Mouse (Mus musculus) forebrain, embryonic 10.5 days (tissue): ENCODE measurements at regions not wholly inside any gene's neighbourhood (a gene's known extent, or its start where the extent isn't known, plus 50 kb on each side); places are given as distances from the start of the nearest gene placed in this dataset.
A peak's percentile ranks its signal among the peaks of the same experiment; 100 is the strongest.

Source experiments
- DNase-seq: peaks from one replicate; pipeline ENCODE4 v3.0.0-alpha.2; 2017; ENCODE audit warnings: low spot score; ENCODE audit errors: extremely low spot score
- H3K27ac ChIP-seq: fragments of 300-500 bp; sonication (generic); 2 replicates; pipeline ENCODE4 v1.5.1; 2016; ENCODE audit warnings: mild to moderate bottlenecking
- H3K27me3 ChIP-seq: fragments of 300-500 bp; sonication (generic); 2 replicates; pipeline ENCODE4 v1.6.1; 2016; ENCODE audit warnings: mild to moderate bottlenecking; ENCODE audit not compliant: poor library complexity, severe bottlenecking
- H3K36me3 ChIP-seq: fragments of 300-500 bp; sonication (generic); replicated peaks from 2 replicates; pipeline ENCODE4 v1.6.1; 2016; ENCODE audit warnings: mild to moderate bottlenecking, moderate library complexity
- H3K4me1 ChIP-seq: fragments of 300-500 bp; sonication (generic); 2 replicates; pipeline ENCODE4 v1.6.1; 2016
- H3K4me3 ChIP-seq: fragments of 300-500 bp; sonication (generic); 2 replicates; pipeline ENCODE4 v1.5.1; 2016; ENCODE audit warnings: mild to moderate bottlenecking, moderate library complexity
- H3K9me3 ChIP-seq: fragments of 300-500 bp; sonication (generic); 2 replicates; pipeline ENCODE4 v1.6.1; 2016; ENCODE audit warnings: mild to moderate bottlenecking, moderate library complexity
- WGBS: fragments of 180-500 bp; shearing (Covaris S2); methylation state at CpG from one replicate; pipeline ENCODE4 v1.1.7; 2016; 5-methylcytosine and 5-hydroxymethylcytosine counted together

DNA sequence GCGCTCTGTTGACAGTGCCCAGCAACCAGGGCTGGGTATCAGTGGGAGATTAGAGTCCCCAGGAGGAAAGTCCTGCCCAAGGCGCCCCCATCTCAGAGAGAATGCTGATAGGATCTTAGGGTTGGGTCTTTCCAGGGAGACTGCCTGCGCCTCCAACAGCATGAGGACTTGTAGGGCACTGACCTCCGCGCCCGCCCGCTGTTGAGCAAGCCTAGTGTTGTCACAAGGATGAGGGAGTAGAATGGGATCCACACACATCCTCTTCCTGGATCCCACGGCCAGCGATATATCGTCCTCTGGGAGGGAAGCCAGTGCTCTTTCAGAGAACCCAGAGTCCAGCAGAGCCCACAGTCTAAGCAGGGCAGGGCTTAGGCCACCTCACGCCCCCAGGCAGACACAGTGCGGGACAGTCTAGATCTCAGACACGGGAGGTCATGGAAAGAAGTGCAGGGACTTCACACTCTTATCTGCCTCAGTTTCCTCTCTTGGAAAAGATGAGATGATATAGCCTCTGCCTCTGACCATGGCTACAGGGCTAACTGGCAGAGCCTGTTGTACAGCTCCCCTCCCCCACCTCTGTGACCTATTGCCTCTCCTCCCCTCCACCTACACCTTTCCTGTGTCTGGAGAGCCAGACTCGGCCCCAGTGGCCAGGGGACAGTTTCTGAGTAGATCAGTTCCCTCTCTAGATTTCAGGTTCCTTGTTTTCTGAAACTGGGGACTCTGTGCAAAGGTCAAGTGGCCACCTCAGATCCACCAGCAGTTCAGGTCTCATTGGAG is 52.0 kb upstream of the Dusp5 start:
- no peak for DNase-seq
- no peak overlapping the region for H3K27ac ChIP-seq
- H3K9me3 ChIP-seq = no peaks in the 10 kb centered on the region
- H3K36me3 ChIP-seq = no peaks in the 10 kb centered on the region
- no peak overlapping the region for H3K4me3 ChIP-seq
- WGBS = 82% methylated on average over 14 of the region's 14 CpGs
- no peaks in the 10 kb centered on the region for H3K27me3 ChIP-seq
- H3K4me1 ChIP-seq = no peaks in the 10 kb centered on the region

DNA sequence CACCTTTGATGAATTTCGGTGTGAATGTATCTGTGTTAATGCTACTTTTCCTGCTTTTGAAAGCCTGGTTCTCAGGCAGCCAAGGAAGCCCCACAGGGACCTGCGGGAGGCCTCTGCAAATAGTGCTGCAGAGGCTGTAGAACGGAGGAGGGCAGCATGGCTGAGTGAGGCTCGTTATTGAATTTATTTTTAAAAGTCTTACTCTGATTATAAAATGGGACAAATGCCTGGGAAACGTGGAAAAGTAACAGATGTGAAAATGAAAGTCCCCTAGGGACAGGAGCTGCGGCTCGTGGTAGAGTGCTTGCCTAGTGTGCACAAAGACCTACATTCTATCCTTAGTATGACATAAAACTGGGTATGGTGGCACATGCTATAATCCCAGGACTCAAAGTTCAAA is 59.7 kb upstream of the Dusp5 start:
- no peak overlapping the region for H3K27ac ChIP-seq
- no peaks in the 10 kb centered on the region for H3K4me1 ChIP-seq
- H3K36me3 ChIP-seq = no peaks in the 10 kb centered on the region
- no peaks in the 10 kb centered on the region for H3K27me3 ChIP-seq
- no peak overlapping the region for H3K4me3 ChIP-seq
- H3K9me3 ChIP-seq = peaks cover 13% of the 10 kb centered on the region; the same call in 1 of the 2 replicates
- no peak for DNase-seq
- WGBS = 69% methylated on average over 7 of the region's 7 CpGs

DNA sequence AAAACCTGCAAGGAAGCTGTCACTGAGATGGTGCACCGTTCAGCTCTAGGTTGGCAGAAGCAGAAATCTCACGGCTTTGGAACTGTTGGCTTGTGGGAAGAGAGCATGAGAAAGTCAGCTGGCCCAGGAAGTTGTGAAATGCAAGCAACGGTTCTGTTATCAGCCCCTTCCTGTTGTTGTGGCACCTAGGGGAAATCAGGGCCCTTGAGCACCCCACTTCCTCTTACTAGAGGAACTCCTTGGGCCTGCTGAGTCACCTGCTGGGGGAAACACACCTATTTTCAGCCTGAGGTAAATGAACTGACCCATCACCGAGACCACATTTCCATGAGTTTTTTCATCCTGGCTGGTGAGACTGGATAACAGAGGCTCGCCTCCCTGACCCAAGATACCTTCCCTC is 64.2 kb upstream of the Dusp5 start:
- H3K27me3 ChIP-seq = peaks cover 25% of the 10 kb centered on the region
- no peaks in the 10 kb centered on the region for H3K36me3 ChIP-seq
- DNase-seq = no peak
- H3K4me3 ChIP-seq = no peak overlapping the region
- 84% methylated on average over 5 of the region's 5 CpGs for WGBS
- H3K27ac ChIP-seq = no peak overlapping the region
- H3K9me3 ChIP-seq = peaks cover 13% of the 10 kb centered on the region; the same call in 1 of the 2 replicates
- H3K4me1 ChIP-seq = peaks cover 17% of the 10 kb centered on the region

DNA sequence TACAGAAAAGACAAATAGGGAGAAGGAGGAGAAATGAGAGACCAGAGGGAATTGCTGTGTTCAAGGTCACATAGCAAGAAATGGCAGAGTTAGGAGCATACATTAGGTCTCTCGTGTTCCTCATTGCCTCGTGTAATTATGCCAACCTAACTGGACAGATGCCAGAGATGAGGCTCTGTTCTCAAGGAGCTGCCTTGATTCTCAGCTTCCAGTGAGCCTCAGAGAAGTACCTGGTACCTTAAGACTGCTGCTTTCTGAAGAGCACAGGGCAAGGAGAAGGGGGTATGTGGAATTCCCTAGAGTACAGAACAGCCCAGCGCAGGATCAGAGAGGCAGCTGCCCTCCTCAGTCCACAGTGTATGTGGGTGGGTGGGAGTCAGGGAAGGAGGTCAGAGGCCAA is 64.8 kb upstream of the Dusp5 start:
- no peak overlapping the region for H3K27ac ChIP-seq
- DNase-seq = no peak
- H3K4me3 ChIP-seq = no peak overlapping the region
- peaks cover 23% of the 10 kb centered on the region for H3K4me1 ChIP-seq
- H3K36me3 ChIP-seq = no peaks in the 10 kb centered on the region
- peaks cover 13% of the 10 kb centered on the region; the same call in 1 of the 2 replicates for H3K9me3 ChIP-seq
- WGBS = 87% methylated on average over 3 of the region's 3 CpGs
- H3K27me3 ChIP-seq = peaks cover 30% of the 10 kb centered on the region

DNA sequence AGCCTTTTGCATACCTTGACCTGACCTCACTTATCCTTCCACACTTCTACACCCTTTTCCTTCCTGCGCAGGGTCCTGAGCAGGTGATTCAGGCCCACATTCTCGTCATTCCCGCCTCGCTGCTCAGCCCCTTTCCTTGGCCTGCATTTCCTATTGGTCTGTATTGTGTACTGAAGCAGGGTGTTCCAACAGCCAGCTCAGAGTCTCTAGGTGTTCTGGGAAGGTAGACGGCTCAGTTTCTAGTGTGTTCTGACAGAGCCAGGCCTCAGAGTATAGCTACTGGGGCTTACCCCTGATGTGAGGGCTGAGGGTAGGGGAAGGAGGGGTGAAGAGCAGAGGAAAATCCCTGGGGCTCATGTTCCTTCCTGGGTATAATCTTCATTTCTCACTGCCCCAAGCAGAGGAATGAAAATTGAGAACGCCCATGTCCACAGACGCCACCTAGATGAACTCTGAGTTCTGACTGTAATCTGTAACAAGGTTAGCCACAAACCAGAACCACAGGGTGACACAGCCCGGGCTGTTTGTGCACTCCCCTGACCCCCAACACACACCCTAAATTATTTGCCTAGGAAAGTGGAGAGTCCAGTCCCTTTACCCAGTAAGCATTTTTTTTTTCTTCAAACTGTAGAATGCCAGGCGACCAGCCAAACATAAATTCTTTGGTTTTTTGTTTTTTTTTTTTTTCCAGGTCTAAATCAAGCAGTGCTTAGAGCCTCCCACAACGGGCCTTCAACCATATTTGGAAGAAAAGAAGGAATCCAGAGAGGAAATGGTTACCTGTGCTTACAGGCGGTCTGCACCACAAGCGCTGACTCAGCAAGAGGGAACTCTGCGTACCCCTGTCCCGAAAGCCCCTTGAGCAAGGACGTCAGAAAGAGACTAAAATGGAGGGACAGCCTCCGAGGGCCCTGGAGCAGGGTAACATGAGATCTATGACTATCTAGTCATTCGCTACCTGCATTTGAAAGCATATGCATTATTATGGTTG is 67.6 kb upstream of the Dusp5 start:
- Histone ChIP-seq H3K36me3 (no peaks in the 10 kb centered on the region), H3K9me3 (peaks cover 7% of the 10 kb centered on the region; the same call in 1 of the 2 replicates), H3K4me1 (peaks cover 34% of the 10 kb centered on the region), H3K27ac (peak overlapping the region; percentile 71; the same call in 1 of the 2 replicates), H3K4me3 (peak overlapping the region; percentile 40), H3K27me3 (peaks cover 42% of the 10 kb centered on the region)
- no peak for DNase-seq
- WGBS = 63% methylated on average over 17 of the region's 17 CpGs

DNA sequence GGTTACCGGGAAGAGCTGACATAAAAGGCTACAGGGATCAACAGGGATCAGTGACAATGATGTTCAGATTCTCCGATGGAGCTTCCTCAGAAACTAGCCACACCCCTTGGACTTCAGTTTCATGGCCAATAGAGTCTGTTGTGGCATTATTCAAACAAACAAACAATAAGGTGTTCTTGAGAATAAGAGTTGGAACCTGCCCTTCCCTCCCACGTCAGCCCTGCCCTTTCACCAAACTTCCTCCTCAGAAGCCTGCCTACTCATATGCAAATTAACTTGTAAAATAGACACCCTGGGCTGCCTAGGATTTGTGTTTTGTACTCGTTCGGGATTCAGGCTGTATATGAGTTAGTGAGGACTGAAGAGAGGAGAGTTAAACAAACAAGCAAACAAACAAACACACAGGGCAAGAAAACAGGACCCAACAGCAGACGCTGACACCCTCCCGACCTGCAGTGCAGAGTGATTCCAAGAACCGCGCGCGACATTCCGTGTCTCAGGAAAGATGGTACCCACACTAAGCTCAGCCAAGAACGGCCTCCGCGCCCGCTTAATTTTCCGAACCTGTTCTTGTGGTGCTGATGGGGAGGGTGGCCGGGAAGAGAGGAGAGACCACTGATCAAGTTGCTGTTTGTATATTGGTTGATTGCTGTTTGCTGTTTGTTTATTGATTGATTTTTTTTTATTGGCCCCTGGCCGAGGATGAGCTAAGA is 68.4 kb upstream of the Dusp5 start:
- no peaks in the 10 kb centered on the region for H3K36me3 ChIP-seq
- 6% methylated on average over 19 of the region's 19 CpGs for WGBS
- peak overlapping the region; percentile 71 for H3K27ac ChIP-seq
- H3K4me1 ChIP-seq = peaks cover 34% of the 10 kb centered on the region
- DNase-seq = no peak
- peaks cover 42% of the 10 kb centered on the region for H3K27me3 ChIP-seq
- peaks cover 4% of the 10 kb centered on the region; the same call in 1 of the 2 replicates for H3K9me3 ChIP-seq
- H3K4me3 ChIP-seq = peak overlapping the region; percentile 40

DNA sequence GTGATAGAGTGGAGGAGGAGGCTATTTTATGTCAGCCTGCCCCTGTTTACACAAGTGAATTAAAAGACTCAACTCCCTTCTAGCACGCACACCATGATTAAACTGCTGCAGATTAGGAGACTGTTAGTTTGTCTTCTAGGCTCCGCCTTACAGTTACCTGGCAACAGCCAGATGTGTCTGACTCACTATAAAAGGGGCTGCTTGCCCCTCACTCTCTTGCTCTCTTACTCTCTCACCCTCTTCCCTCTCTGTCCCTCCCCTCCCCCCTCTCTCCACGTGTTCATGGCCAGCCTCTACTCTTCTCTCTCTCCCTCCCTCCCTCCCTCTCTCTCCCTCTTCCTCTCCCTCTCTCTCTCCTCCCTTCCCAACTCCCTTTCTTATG is 69.0 kb upstream of the Smndc1 start:
- Histone ChIP-seq H3K36me3 (no peaks in the 10 kb centered on the region), H3K27me3 (peaks cover 42% of the 10 kb centered on the region), H3K4me3 (peak overlapping the region; percentile 8; the same call in 1 of the 2 replicates), H3K4me1 (peaks cover 36% of the 10 kb centered on the region), H3K9me3 (no peaks in the 10 kb centered on the region), H3K27ac (peak overlapping the region; percentile 71)
- peak; percentile 36 for DNase-seq
- 17% methylated on average over 3 of the region's 3 CpGs for WGBS

DNA sequence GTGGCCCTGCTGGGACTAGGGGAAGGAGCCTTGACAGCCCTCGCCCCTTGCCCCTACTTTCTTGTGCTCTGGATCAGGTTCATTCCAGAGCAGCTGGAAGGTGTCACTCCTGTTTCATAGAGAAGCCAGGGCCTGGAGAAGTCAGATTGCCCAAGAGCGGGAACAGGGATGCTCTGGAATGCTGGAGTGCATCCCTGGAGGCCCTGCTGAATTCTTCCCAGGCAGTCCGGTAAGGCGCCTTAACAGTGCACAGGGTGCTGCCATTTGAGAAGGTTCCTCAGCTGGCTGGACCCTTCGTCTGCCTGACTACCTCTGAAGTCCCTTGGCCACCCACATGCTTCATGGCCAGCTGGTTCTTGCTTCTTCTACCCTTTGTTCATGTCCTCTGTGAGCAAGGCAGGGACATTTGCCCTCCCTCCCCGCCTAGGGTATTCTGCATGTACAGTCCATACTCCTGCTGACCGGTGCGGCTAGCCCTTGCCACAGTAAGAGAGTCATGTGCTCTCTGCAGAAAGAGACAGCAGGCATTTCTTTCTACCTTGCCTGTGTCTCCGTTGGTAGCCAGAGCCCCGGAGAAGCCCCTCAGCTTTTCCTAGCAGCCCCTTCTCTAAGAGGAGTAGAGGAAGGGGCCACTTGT is 68.5 kb upstream of the Smndc1 start:
- no peak overlapping the region for H3K4me3 ChIP-seq
- H3K36me3 ChIP-seq = no peaks in the 10 kb centered on the region
- 46% methylated on average over 10 of the region's 10 CpGs for WGBS
- peaks cover 41% of the 10 kb centered on the region for H3K4me1 ChIP-seq
- H3K27ac ChIP-seq = peak overlapping the region; percentile 71
- peaks cover 42% of the 10 kb centered on the region for H3K27me3 ChIP-seq
- peak; percentile 30 for DNase-seq
- no peaks in the 10 kb centered on the region for H3K9me3 ChIP-seq

DNA sequence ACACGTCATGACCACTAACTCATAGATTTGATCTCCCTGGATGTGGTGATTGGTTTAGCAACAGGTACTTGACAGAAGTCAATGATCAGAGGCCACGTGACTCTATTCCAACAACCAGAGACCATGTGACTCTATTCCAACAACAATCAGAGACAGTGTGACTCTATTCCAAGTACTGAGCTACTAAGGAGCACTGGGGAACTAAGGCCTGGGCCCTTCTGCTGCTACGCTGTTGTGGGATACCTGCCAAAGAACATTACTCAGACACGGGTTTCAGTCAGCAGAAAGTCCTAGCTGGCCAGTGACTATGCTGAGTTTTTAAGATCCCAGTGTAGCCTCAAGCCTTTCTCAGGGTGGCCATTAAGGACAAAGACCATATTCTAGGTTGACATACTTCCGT is 66.3 kb upstream of the Smndc1 start:
- Histone ChIP-seq H3K9me3 (no peaks in the 10 kb centered on the region), H3K4me3 (no peak overlapping the region), H3K4me1 (peaks cover 61% of the 10 kb centered on the region), H3K27ac (no peak overlapping the region), H3K36me3 (no peaks in the 10 kb centered on the region), H3K27me3 (peaks cover 36% of the 10 kb centered on the region)
- 89% methylated on average over 5 of the region's 5 CpGs for WGBS
- no peak for DNase-seq

DNA sequence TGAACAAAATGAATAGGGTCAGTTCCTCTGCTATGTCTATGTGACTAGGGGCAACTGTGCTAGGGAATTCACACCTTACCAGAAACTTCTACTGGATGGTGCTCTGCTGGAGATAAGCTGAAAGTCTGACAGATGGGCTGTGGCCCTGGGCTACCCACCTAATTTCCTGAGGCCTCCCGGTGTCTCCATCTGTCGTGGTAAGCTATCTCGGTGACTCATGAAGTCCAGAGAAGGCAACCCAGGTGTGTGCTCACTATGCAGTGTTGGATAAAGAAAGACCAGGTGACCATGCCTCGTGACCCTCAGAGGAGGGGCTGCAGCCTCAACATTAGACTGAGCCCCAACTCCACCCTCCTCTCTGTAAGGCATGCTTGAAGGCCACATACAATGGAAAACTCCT is 64.2 kb upstream of the Smndc1 start:
- no peak for DNase-seq
- H3K9me3 ChIP-seq = no peaks in the 10 kb centered on the region
- WGBS = 88% methylated on average over 4 of the region's 4 CpGs
- H3K27ac ChIP-seq = no peak overlapping the region
- H3K4me3 ChIP-seq = no peak overlapping the region
- peaks cover 54% of the 10 kb centered on the region for H3K4me1 ChIP-seq
- H3K27me3 ChIP-seq = peaks cover 16% of the 10 kb centered on the region
- no peaks in the 10 kb centered on the region for H3K36me3 ChIP-seq

DNA sequence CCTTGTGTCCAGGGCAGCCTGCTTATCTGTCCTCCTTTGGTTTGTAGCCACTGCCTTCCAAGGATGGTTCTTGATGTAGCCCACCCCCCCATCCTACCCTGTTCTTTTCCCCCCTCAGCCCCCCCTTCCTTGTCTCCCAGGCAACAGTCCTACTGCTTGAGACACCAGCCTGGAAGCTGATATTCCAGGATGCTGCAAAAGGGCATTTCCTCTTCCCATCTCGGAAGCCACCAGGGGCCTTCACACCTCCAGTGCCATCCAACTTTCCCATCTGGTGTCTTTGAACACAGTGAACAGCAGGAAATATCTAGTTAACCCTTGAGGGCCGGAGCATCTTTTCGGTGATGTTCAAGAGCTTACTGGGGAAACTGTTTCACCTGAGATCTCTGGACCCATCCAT is 63.7 kb upstream of the Smndc1 start:
- no peaks in the 10 kb centered on the region for H3K9me3 ChIP-seq
- peaks cover 11% of the 10 kb centered on the region for H3K27me3 ChIP-seq
- WGBS = 81% methylated on average over 3 of the region's 3 CpGs
- H3K27ac ChIP-seq = peak overlapping the region; percentile 35; the same call in 1 of the 2 replicates
- peaks cover 51% of the 10 kb centered on the region for H3K4me1 ChIP-seq
- H3K4me3 ChIP-seq = no peak overlapping the region
- H3K36me3 ChIP-seq = no peaks in the 10 kb centered on the region
- DNase-seq = no peak
